Mouse (Mus musculus) heart, adult 8-10 months (tissue): ENCODE measurements around the gene Pcnx. TPM values are rescaled to one million over a fixed set of nuclear protein-coding genes. Genes with fewer than 3 reads are reported as not detected.

Source experiments
- DNase-seq: peaks from one replicate; pipeline ENCODE4 v3.0.0; 2022; ENCODE audit warnings: low spot score
- total RNA-seq, 4 experiments: library from RNA; stranded (reverse); gene quantifications; 2 replicates each; pipeline ENCODE4 v1.2.4; 2022

Gene Pcnx
- 10 to 100 TPM; 53.7 to 77.4 (median 69.0) TPM for total RNA-seq

- DNase-seq, result peak; percentile 89
Measured at GRCm38 (mm10) chr12:81859351-81860307, at the start of gene Pcnx. Gene Pcnx (plus strand): TSS chr12:81860023.

GRCm38 (mm10) chr12:81810417-81810816, 49.4 kb upstream of the Pcnx start:
- no peak for DNase-seq

- DNase-seq, result no peak
Measured at GRCm38 (mm10) chr12:81814742-81815141, 45.1 kb upstream of the Pcnx start.

DNA sequence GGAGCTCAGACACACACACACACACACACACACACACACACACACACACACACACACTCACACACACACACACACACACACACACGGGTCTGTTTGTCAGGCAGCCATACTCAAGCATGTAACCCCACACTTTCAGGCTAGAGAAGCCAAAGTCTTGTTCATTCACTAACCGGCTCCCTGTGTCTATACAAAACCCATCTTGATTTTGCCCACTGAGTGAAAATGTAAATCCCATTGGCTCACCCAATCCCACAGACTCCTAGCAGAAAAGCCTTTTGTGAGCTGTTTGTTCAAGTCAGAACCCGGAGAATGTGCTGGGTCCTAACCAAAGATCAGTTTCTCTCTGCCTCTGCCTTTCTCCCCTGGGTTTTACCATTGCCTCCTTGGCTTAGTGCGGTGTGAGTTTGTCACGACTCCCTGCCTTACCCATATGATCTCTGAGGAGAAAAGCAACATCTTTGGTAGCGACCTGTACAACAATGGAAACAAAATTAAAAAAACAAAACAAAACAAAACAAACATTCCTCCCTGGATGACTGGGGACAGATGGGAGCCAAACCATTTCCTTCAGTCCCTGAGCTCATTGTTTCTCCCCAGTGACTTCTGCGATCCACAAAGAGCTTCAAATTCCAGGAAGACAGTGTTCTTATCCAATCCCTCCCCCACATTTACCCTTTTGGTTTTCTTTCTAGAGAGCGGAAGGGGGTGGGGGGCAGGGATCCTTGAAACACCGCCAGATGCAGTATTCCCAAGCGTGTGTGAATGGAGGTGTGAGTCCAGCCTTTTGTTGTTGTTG, 43.3 kb upstream of the Pcnx start:
- DNase-seq, result peak; percentile 55

GRCm38 (mm10) chr12:81817126-81817505, 42.7 kb upstream of the Pcnx start:
- DNase-seq, result no peak

GRCm38 (mm10) chr12:81820700-81821099, 39.1 kb upstream of the Pcnx start:
- DNase-seq, result no peak

GRCm38 (mm10) chr12:81822176-81822575, 37.6 kb upstream of the Pcnx start:
- DNase-seq, result no peak

DNA sequence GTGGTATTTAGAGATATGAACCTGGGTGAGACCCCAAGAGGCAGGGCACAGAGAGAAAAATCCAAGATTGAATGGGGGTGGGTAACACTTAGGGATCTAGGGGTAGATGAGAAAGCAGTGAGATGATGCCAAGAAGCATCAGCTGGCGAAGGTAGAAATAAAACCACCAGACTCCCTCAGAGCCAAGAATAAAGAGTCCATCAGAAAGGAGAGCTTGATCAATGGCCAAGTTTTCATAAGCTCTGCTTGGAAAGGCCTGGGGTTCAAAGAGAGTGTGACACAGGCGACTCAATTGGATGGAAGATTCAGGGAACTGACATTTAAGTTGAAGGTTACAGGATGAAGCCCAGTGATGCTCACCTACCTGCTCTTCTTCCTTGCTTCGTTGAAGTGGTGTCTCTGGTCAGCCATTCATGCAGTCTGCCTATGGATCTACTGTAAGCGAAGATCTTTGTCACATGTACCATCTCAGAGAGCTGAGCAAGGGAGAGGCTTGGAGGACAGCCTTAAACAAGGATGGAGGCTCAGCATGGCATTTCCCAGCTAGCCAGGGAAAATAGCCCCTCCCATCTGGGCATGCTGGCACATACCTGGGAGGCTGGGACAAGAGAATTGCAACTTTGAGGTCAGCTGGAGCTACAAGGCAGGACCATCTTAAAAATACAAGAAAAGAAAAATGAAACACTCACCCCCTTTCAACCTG, 36.9 kb upstream of the Pcnx start:
- no peak for DNase-seq

DNA sequence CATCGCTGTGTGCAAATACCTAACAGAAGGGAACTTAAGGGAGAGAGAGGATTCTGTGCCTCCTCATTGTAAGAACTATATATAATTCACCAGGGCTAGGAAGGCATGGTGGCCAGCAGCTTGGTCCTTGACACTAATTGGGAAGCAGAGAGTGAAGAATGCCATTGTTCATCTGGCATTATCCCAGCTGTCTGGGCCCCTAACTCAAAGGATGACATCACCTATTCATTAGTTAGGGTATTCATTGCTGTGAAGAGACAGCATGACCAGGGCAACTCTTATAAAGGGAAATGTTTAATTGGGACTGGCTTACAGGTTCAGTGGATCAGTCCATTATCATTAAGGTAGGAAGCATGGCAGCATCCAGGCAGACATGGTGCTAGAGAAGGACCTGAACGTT, 31.5 kb upstream of the Pcnx start:
- no peak for DNase-seq

GRCm38 (mm10) chr12:81832039-81832738, 27.6 kb upstream of the Pcnx start:
- no peak for DNase-seq

GRCm38 (mm10) chr12:81833094-81833493, 26.7 kb upstream of the Pcnx start:
- no peak for DNase-seq

DNA sequence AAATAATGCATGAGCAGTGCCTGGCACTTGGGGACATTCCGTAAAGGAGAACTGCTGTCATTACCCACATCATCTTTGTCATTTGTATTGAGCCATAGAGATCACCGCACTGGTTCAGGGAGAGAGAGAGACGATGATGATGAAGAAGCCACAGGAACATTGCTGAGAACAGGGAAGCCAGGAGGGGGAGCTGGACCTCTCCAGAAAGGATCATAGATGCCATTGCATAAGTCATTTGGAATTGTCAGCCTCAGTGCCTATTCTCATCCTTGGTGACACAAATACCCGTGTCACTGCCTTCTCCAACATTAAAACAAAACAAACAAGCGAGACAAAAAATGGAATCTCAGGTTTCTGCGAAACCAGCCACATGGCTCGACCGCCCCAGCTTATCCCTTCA, 23.7 kb upstream of the Pcnx start:
- no peak for DNase-seq

DNA sequence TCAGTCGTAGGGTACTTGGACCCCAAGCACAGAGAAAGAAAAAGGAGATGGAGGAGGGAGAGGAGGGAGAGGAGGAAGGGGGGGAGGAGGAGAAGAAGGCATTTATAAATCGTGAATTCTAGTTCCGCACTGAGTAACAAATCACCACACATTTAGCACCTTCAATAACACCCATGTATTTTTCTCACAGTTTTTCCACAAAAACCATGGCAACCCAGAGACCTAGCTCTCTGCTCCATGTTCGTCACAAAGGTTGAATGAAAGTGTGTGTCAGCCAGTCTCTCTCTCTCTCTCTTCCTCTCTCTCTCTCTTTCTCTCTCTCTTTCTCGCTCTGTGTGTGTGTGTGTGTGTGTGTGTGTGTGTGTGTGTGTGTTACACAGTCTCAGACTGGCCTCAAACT, 22.4 kb upstream of the Pcnx start:
- DNase-seq, result no peak

- DNase-seq, result no peak
Measured at GRCm38 (mm10) chr12:81839663-81840062, 20.2 kb upstream of the Pcnx start.

DNA sequence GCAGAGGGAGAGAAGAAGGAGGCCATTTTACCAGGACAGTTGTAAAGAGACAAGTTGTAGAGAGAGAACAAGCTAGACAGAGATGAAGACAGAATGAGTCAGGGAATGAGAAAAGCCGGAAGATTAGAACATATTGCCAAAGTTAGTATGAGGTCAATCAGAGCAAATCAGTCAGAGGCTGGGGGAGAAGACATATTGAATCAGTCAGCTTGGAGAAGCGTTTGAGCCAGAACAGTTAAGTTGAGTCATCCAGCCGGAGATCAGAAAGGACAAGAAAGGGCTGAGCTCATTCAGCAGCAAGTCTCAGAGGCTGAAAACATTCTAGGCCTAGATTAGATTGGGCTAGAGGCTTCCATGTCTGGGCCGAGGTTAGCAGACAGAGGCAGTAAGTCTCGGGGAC, 18.8 kb upstream of the Pcnx start:
- no peak for DNase-seq

DNA sequence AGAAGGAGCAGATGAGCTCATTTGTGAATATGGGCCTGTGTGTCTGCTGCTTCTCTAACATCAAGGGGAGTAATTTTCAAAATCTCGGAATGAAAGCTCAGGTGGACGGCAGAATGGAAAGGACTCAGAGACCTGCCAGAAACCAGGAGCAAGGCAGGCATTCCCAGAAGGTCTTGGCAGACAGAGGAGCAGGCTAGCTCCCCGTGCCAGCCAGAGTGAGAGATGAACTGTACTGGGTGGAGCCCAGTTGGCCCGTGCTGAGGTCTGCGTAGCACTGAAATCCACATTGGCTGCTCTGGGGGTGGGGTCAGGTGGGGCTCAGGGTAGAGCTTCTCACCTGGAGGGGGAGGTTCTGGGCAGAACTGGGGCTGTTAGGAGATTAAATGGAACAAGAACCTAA, 16.3 kb upstream of the Pcnx start:
- DNase-seq, result no peak

GRCm38 (mm10) chr12:81844572-81844971, 15.3 kb upstream of the Pcnx start:
- DNase-seq, result no peak

DNA sequence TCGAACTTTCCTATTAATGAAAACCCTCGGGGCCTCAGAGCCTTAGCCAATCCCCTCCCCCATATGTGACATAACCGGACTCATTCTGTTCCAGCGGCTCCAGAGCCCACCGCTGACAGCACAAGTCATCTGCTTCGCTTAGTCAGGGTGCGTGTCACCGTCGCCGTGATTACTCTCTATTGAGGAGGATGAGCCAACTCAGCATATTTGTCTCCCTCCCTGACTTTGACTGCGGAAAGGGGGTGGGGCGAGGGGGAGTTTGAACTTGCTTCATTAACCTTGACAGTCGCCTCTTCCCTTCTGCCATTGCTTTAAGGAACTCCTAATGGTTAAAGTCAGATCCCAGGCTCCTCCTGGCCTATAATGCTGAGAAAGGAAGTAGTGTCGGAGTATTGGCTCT, 14.8 kb upstream of the Pcnx start:
- no peak for DNase-seq

DNA sequence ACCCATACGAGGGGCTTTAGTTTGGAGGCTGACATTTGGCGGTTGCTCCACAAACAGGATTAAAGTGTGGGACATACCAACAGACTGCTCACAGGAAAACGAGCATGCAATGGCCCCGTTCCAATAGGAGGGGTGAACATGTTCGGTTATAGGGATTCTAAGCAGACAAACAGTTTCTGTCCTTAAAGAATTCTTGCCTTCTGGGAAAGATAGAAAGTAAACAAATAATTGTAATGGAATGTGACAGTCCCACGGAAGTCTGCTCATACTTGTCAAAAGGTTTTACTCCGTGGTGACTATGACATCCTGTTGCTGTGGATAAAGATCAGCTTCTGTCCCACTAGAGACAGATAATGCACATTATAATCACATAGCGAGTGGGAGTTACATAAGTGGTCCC, 10.2 kb upstream of the Pcnx start:
- no peak for DNase-seq

- DNase-seq, result no peak
Measured at GRCm38 (mm10) chr12:81852551-81852950, 7.3 kb upstream of the Pcnx start.

- peak; percentile 48 for DNase-seq
Measured at GRCm38 (mm10) chr12:81852977-81853376, 6.8 kb upstream of the Pcnx start.
